Mouse (Mus musculus): ENCODE data around the gene Cavin3.

The Cavin3 gene

DNA sequence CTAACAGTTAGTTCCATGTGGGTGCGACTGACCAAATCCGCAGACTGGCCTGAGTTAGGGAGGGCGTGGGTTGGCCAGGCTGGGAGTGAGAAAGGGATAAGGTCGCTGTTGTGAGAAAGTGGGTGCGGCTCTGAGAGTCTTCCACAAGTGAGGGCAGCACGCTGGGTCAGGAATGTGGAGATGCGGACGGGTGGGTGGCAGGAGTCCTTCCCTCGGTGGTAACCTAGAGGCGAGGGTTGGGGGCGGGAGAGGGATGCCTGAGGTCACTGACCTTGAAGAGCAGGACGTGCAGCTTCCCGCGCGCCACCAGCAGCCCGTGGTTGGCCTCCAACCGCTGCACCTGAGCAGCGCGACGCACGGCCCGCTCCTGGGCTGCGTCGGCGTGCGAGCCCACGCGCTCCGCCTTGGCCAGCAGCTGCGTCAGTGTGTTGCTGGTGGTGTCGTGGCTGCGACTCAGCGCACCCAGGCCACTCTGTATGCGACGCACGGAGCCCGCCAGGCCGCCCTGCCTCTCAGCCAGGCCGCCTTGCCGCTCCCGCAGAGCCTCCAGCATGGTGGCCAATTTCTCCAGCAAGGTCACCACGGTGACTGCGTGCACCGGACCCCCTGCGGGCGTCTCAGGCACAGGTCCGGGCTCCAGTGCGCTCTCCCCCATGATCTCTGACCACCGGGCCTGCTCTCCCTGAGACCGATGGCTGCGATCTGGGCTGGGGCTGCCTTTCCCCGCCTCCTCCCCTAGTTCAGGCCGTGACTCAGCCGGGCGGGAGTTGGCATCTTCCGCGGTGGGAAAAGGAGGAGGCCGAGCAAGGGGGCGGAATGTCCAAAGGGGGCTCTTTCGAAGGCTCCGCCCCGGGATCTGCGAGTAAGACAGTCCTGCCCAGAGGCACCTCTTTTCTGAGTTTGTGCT is at the start of gene Cavin3:
Gene Cavin3 (minus strand): TSS at position 796 of the 907 bp plus-strand sequence.
- DNase-seq (ENCODE audit: low read depth, low spot score): peak; percentile 96

DNA sequence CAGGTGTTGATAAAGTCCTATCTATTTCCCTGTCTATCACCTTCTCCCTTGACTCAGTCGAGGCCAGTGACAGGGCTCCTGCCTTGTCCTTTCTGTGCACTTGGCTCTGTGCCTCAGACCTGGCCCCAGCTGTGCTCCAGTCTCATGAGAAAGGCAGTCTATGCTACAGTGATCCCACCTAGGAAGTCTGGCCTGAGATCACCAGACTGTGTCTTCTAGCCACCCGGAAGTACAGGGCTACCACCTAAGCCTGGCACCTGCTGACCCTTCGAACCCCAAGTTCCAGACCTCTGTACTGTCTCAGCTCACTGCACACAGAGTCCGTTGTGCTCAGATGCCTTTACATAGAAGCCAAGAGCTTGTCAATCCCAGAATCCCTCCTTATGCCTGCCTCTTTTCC is 46.0 kb upstream of the Cavin3 start:
- DNase-seq (ENCODE audit: low read depth, low spot score): no peak

DNA sequence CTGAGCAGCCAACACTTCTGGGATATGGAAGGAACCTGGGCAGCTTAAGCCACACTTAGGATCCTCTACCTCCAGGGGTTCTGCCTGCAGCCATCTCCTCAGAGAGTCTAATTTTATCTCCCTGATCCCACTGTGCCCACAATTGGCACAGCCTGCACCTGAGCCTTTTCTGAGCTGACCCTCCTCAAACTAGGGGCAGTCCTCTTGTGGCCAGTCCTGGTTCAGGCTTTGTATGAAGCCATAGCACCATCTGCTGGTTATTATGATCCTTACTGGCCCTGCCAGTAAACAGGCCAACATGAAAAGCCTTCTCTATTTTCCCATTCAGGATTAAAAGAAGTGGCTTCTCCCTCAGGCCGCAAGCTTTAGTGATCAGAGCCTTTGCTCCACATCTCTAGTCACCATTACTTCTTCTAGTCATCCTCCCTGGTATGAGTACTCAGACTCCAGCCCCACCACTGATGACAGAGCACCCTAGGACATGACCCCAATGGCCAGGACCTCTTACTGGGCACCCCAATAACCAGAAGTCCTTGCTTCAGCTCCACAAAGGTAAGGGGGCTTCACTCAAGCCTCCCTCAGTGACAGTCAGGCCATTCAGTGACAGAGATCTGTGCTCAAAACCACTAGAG is 45.3 kb upstream of the Cavin3 start:
- peak; percentile 63 for DNase-seq (ENCODE audit: low read depth, low spot score)

DNA sequence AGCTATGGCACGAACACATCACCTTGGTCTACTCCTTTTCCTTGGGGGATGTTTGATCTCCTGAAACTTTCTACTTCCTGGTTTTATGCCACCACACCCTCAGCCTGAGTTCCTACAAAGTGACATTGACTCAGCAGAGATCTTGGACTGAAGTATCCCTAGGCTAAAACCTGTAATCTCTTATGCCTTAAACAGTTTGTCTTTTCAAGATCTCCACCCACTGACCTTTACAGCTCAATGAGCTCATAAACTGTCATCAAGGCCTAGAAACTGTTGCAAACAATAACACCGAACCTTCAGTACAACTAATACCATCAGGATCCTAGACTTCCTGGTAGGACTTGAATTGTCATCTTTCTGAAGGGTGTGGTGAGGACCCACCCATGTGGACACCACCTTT is 42.1 kb upstream of the Cavin3 start:
- DNase-seq (ENCODE audit: low read depth, low spot score): no peak

DNA sequence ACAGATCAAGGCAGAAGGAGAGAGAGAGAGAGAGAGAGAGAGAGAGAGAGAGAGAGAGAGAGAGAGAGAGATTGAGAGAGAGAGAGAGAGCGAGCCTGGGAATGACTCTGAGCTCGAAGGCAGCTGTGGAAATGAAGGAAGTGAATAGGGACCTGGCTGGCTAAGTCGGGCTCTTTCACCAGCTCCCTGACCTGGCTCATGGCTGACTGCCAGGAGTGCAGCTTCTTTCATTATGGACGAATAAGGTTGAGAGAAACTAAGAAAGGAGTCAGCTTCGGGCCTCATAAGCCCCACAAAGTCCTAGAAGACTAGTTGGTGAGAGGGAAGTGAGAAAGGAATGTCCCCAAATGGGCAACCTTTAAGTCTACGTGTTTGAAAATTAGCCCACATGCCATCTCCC is 38.1 kb upstream of the Cavin3 start:
- peak; percentile 17 for DNase-seq (ENCODE audit: low read depth, low spot score)

DNA sequence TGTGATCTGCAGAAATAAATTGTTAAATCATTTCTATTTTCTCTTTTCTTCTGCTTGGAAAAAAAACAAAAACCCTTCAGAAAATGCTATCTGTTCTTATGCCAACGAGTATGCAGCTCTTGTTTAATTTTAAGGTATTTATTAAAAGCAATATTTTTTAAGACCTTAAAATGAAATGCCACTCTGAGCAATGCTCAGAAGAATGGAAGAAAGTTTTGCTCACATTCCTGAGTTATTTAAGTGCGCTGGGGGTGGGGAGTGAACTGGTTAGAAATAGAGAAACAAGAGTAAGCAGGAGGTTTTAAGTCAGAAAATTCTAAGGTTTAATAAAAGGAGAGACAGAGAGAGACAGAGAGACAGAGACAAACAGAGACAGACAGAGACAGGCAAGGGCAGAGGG is 37.7 kb upstream of the Cavin3 start:
- peak; percentile 9 for DNase-seq (ENCODE audit: low read depth, low spot score)

DNA sequence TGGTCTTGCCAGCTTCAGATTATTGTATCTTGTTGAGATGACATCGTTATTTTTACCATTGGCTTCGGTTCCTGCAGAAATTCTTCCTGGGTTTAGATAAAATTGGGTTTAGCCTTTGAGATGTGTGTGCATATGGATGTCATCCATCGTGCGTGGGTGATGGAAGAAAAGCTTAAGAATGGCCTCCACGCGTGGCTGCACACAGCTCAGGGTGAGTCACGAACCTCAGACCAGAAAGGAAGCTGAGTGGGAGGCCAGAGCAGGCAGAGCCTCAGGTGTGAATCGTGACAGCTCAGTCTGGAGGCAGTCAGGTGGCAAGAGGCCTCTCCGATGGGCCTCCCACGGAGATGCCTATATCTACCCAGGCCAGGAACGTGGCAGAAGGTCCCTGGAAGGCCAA is 37.2 kb upstream of the Cavin3 start:
- peak; percentile 19 for DNase-seq (ENCODE audit: low read depth, low spot score)

DNA sequence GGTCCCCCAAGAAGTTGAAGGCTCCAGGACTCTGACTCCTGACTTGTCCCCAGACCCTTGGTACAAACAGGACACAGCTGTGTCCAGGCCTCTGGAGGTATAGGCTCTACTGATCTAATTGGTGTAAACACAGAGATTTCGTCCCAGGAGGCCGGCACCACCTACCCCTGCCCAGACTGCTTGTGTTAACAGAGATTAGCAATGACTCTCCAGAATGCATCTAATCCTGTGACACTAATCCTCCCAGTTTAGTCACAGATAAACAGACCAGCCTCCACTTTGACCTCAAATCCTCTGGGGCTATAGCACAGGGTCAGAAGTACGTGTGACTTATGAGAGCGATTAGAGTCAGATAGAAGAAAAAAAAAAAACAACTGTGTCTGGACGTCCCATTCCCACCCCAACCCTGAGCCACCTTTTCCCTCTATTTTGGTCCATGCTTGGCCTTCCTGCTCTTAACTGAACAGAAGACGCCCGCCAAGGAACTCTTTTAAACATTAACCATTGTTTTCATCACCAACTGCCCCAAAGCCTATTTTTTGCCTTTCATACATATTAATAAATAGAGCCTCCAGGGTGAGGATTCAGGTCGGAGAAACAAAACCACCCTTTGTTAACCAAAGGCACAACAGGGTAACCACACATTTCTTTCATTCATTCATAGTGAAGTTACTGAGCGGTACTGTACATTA is 34.7 kb upstream of the Cavin3 start:
- no peak for DNase-seq (ENCODE audit: low read depth, low spot score)

DNA sequence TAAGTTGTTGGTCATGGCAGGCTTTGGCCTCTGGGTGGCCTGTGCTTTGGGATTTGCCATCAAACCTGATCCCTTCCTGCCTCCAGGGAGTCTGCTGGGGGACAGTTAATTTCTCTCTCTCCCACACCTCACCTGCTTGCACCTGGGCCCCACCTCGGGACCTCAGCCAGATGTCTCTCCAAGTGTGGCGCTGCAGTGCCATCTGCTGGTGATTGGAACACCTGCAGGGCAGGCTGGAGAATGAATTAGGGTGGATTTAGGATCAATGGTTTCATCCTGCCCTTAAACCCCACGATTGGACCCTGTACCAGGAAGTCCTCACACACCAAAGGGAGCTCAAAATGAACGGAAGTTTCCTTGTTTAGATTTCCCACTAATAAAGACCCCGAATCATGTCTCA is 33.1 kb upstream of the Cavin3 start:
- DNase-seq (ENCODE audit: low read depth, low spot score): peak; percentile 50

DNA sequence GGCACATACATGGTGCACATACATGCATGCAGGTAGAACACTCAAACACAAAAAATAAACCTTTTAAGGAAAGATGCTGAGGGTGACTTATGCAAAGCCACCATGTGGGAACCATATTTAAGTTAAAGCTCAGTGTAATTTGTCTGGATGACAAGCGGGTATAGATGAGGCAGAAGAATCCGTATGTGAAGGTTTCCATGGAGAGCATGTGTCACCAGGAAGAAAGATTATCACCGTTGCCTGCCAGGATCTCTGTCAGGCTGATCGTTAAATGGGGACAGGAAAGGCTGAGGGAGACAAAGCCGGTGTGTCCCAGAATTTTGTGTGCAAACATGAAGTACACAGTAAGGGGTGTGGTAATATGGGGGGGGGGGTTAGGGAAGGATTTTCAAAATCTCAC is 32.5 kb upstream of the Cavin3 start:
- DNase-seq (ENCODE audit: low read depth, low spot score): peak; percentile 24

DNA sequence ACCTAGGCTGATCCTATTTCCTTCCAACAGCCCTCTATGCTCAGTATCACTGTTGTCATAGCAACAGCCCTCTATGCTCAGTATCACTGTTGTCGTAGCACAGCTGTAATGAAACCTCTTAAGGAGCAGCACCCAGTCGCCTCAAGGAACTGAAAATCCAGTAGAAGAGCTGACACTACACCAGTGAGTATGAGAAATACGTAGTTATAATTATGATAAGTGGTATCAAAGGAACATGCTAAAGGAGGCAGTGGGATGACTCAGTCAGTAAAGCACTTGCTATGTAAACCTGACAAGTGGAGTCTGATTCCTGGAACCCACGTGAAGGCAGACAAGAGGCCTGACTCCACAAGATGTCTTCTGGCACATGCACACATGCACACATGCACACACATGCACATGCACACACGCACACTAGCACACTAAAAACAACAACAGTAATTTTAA is 31.8 kb upstream of the Cavin3 start:
- peak; percentile 64 for DNase-seq (ENCODE audit: low read depth, low spot score)

DNA sequence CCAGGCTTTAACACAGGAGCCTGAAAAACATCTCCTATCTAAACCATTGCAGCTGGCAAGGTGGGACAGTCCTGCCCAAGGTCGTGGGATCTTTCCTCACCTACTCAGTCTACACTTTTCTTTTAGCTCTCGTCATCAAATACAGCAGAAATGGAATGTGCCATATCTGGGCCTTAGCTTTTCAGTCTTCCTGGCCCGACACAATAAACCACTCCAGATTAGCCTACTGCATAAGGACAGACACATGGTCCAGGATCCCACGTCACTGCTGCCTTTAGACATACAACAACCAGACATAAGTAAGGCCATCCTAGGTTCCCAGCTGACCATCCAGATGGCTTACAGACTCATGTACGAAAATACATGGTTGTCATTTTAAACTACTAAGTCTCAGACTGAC is 28.0 kb upstream of the Cavin3 start:
- DNase-seq (ENCODE audit: low read depth, low spot score): no peak

DNA sequence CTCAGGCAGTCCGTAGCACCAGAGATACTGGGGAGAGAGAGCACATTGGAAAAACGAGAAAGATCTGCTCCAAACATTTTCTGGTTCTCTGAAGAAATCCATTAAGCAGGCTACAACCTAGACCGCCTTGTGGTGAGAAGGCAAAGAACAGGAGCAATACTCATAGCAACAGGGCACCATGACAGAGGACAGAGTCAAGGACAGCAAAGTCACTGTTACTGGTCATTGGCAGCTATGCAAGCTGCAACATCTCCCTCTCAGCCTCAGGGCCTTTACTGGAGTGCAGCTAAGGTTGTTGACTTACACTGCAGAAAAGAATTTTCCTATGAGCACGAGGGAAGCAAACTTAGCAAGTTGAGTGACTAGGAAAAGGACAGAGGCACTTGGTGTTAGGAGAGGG is 25.2 kb upstream of the Cavin3 start:
- DNase-seq (ENCODE audit: low read depth, low spot score): no peak

DNA sequence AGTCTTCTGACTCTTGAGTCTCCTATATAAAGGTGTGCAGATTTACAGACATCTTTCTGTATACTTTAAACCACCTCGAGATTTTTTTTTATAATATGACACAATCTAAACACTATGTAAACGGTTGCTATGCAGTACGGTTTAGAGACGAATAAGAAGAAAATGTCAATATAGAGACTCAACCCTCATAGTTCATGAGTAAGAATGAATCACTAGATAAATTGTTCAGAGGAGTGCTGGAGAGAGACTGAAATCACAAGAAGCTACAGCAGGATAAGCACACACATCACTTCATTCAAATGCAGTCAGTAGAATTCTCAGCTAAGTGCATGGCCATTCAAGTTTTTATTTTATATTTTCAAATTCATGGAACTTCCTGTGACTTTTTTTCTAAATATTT is 19.9 kb upstream of the Cavin3 start:
- peak; percentile 73 for DNase-seq (ENCODE audit: low read depth, low spot score)

DNA sequence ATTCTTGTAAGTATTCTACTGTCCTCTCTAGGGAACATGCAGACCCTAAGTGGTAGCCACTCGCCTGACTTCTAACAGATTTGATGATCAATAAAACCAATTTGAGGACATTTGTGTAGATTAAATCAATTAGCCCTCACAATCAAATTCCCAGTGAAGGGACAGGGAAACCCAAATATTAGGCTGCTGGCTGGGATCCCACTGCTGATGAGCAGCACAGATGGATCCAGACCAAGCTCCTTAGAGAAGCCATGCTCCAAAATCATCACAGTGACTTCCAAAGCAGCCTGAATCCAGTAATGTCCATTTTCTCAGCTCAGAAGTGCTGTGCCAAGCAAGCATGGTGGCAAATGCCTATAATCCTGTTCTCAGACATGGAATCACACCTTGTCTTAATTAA is 17.6 kb upstream of the Cavin3 start:
- no peak for DNase-seq (ENCODE audit: low read depth, low spot score)

DNA sequence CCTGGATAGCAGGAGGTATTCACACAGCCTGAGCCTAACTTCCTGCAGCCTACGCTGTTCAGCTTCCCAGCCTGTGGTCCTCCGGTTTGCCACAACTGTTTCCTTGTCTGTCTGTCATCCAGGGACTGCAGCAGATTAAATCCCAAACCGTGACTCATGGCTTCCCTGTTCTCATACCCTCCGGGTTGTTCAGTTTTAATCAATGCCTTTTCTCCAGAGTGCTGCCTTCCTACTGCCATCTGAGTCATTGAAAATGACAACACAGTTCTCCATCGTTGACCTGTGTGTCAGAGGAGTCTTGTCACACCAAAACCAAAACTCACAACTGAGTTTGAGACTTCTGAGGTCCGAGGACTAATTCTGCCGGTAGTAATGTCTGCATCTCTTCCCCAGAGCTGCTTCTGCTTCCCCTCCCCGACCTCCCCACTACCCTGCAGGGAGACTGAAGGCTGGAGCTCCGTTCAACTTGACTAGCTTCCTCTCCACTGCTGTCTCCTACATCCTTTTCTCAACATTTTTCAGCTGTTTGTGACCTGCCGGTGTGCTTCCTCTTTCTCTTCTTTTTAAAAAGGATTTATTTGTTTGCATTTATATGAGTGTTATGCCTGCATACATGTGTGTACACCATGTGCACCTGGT is 16.9 kb upstream of the Cavin3 start:
- peak; percentile 84 for DNase-seq (ENCODE audit: low read depth, low spot score)

DNA sequence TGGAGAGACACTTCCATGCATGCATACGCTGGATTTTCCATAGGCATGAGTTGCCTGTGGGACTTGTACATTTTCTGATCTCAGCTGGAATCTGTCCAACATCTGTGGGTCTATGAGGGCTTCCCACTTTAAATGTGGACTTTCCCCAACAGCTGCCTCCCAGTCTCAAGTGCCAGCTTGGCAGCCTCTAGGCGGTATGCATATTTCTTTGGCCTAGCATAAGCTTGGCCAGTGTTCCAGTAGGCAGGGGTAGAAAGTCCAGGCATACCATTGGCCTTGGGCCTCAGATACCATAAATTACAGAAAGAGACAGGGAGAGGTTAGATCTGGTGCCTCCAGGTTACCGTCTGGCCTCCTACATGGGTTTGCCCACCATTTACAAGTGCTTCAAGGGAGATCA is 15.8 kb upstream of the Cavin3 start:
- no peak for DNase-seq (ENCODE audit: low read depth, low spot score)

DNA sequence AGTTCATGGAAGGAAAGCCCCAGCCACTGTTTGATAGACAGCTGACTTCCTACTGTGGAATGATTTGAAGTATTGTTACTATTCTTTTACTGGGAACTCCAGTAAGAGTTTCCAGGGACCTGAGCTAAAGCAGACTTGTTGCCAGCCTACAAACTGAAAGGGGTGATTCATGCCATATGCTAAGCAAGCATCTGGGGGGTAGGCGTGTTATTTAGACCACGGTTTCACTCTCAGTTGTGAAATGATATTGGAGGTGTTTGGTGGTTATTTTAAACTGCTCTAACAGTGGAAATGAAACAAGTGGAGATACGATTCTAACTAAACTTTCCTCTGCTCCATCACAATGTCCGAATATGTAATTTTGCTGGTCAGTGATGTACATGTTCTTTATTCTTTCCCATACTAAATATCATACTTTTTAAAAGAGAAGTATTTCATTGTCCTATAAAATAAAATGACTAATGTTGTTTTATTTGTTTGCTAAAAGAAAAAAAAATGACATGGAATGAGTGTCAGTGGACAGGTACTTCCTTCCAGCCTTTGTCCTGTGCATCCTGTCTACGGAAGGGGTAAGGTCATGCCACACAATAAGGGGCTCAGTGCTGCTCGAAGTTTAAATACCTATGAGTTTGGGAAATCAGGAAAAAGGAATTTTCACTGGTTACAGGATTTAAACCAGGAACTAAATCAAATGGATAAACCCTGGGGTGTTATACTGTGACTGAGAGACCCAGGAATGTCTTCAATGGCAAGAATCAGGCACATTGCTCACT is 5.2 kb upstream of the Cavin3 start:
- peak; percentile 67 for DNase-seq (ENCODE audit: low read depth, low spot score)

DNA sequence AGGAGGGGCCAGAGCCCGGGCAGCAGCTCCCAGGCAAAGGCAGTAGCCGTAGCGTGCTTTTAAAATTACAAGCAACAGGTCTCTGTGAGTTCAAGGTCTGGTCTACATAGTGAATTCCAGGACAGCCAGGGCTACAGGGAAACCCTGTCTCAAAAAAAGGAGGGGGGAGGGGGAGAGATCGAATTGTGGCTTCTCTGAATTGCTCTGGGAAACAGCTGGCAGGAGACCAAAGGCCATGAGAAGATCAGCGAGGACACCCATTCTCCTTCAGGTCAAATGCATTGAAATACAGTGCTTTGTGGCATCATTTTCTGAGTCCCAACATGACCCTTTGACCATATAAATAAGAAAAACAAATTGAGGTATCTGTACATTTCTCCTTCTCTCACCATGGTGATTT is 2.9 kb upstream of the Cavin3 start:
- no peak for DNase-seq (ENCODE audit: low read depth, low spot score)

DNA sequence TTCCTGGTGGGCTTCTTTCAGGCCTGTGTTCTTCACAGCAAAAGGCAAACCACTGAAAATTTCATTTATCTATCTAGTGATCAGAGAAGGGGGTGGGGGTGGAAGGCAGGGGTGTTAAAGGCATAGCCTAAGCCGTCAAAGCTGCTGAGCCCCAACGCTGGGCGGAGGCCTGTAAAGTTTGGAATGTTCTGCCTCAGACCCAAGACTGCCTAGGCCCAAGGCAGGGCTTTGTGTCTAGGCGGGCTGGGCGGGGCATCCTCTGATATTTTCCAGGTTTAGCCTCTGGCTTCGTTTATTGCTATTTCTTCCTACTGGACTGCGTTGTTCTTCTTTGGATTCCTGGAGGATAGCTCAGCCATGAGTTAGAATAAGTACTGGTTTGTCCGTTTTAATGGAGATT is 326 bp upstream of the Cavin3 start:
- peak; percentile 91 for DNase-seq (ENCODE audit: low read depth, low spot score)

All from 3T3-L1 (cell line).